In genomic region chr11:69324749-69325148, GRCm38 (mm10) we compare ENCODE assay signal across 8 mouse cellular contexts. TPM values are rescaled to one million over a fixed set of nuclear protein-coding genes. Genes with fewer than 3 reads are reported as not detected.
DNase-seq lines count a peak whose midpoint lies in the region; ATAC-seq lines count a peak whose summit lies in the region.

No protein-coding gene starts in this region.

- no peak overlapping the region for H3K27ac ChIP-seq in heart, embryonic 11.5 days (ENCODE audit: low read depth, low read length)
- H3K27ac ChIP-seq in ES-E14 (ENCODE audit: insufficient read depth, low read depth, low read length, poor library complexity, severe bottlenecking) (no peak overlapping the region), macrophage (peak overlapping the region; percentile 82)
- no peak overlapping the region for H3K27ac ChIP-seq in hindbrain, embryonic 11.5 days (ENCODE audit: low read depth, low read length)

- H3K4me1 ChIP-seq in heart, embryonic 11.5 days (ENCODE audit: control insufficient read depth, insufficient read depth, low read length), result peaks cover 34% of the 10 kb centered on the region
- H3K4me1 ChIP-seq in ES-E14 (ENCODE audit: control insufficient read depth in 2 of 2, insufficient read depth in 2 of 2, low read length in 2 of 2, poor library complexity in 1 of 2), result peaks cover 0 to 10% of the 10 kb centered on the region in 2 experiments; a peak in 2 of 4 replicates
- H3K4me1 ChIP-seq in hindbrain, embryonic 11.5 days (replicated peaks; ENCODE audit: control insufficient read depth, insufficient read depth, low read length), result peaks cover 10% of the 10 kb centered on the region

- no peaks in the 10 kb centered on the region for H3K9me3 ChIP-seq in heart, embryonic 11.5 days (replicated peaks; ENCODE audit: control insufficient read depth, low read length)
- no peaks in the 10 kb centered on the region for H3K9me3 ChIP-seq in ES-E14 (ENCODE audit: control insufficient read depth, insufficient read depth, low read depth, low read length)
- no peaks in the 10 kb centered on the region for H3K9me3 ChIP-seq in hindbrain, embryonic 11.5 days (ENCODE audit: control insufficient read depth, low read length)

- peaks cover 11% of the 10 kb centered on the region for H3K79me2 ChIP-seq in macrophage (ENCODE audit: inconsistent target)

- no peak for ATAC-seq in heart, embryonic 11.5 days (replicated peaks; ENCODE audit: insufficient number of reproducible peaks, low FRiP score, low TSS enrichment)
- ATAC-seq in hindbrain, embryonic 11.5 days (ENCODE audit: low FRiP score), result no peak
- ATAC-seq in monocyte, adult 5-6 weeks (replicated peaks; ENCODE audit: insufficient number of reproducible peaks, low FRiP score, low TSS enrichment, poor library complexity, severe bottlenecking), result no peak
- no peak for ATAC-seq in inflammation-experienced regulatory T-cells, adult 6 months

- WGBS in heart, embryonic 11.5 days (ENCODE audit: insufficient replicate concordance), result 78% methylated on average over 6 of the region's 6 CpGs
- WGBS in hindbrain, embryonic 11.5 days, result 78% methylated on average over 6 of the region's 6 CpGs
- WGBS in macrophage (ENCODE audit: missing documents), result 90% methylated on average over 6 of the region's 6 CpGs

- H3K36me3 ChIP-seq in heart, embryonic 11.5 days (ENCODE audit: control insufficient read depth, insufficient read depth, low read length), result no peaks in the 10 kb centered on the region; the same call in 1 of the 2 replicates
- H3K36me3 ChIP-seq in ES-E14 (ENCODE audit: control insufficient read depth, insufficient read depth, low read length, poor library complexity, severe bottlenecking) (peaks cover under 1% of the 10 kb centered on the region; the same call in 1 of the 2 replicates), macrophage (ENCODE audit: inconsistent target) (no peaks in the 10 kb centered on the region)
- no peaks in the 10 kb centered on the region for H3K36me3 ChIP-seq in hindbrain, embryonic 11.5 days (ENCODE audit: control insufficient read depth, insufficient read depth, low read length)

- H3K4me2 ChIP-seq in heart, embryonic 11.5 days, result peak overlapping the region; percentile 97
- peak overlapping the region; percentile 69; the same call in 1 of the 2 replicates for H3K4me2 ChIP-seq in hindbrain, embryonic 11.5 days (replicated peaks; ENCODE audit: low read depth, low read length)

- DNase-seq in heart, postnatal 4 days, result no peak
- DNase-seq in ES-E14 (ENCODE audit: low read depth, low spot score), result no peak
- no peak for DNase-seq in hindbrain, embryonic 11.5 days (ENCODE audit: low spot score)
- DNase-seq in gastrocnemius, adult 8-10 months (ENCODE audit: low spot score in 2 of 2), result no peak

- in situ Hi-C loops in ES-E14 (cut with MboI; ENCODE audit: low sequenced_read_pairs in 2 of 2, unreplicated experiment in 2 of 2), result no loop called here

- H3K9ac ChIP-seq in heart, embryonic 11.5 days (ENCODE audit: low read depth, low read length), result peak overlapping the region; percentile 88
- peak overlapping the region; percentile 72; the same call in 1 of the 2 replicates for H3K9ac ChIP-seq in ES-E14 (ENCODE audit: insufficient read depth, low read depth, low read length, poor library complexity, severe bottlenecking)
- H3K9ac ChIP-seq in hindbrain, embryonic 11.5 days (ENCODE audit: low read depth, low read length), result no peak overlapping the region

- H3K4me3 ChIP-seq in heart, embryonic 11.5 days (ENCODE audit: low read depth, low read length), result peak overlapping the region; percentile 76
- H3K4me3 ChIP-seq in ES-E14 (ENCODE audit: insufficient read depth in 1 of 2, low read depth in 1 of 2, low read length in 2 of 2, poor library complexity in 1 of 2, severe bottlenecking in 1 of 2) (peak overlapping the region in 1 of 2 experiments; percentile 87; a peak in 2 of 4 replicates), macrophage (ENCODE audit: inconsistent target) (peak overlapping the region; percentile 94)
- H3K4me3 ChIP-seq in hindbrain, embryonic 11.5 days (ENCODE audit: low read depth, low read length), result peak overlapping the region; percentile 54

- H3K27me3 ChIP-seq in heart, embryonic 11.5 days (ENCODE audit: control insufficient read depth, insufficient read depth, low read length), result peaks cover 23% of the 10 kb centered on the region
- H3K27me3 ChIP-seq in hindbrain, embryonic 11.5 days (ENCODE audit: control insufficient read depth, insufficient read depth, low read length), result peaks cover 13% of the 10 kb centered on the region

RNA-seq across cellular contexts. Expression of gene Trappc1, which starts 1.0 kb away (rescaled TPM):
- 189 and 202 TPM in 2 replicates for polyA plus RNA-seq in heart, embryonic 11.5 days (2014; fragmentation: Nextera tagmentation; extraction: Ambion mirVana)
- 10 to 100 TPM; 81.6 to 86.4 TPM for total RNA-seq in heart, postnatal 4 days (2021)
- total RNA-seq in ES-E14 (2012; rRNA removed), result 44.1 and 62.2 TPM in 2 replicates
- polyA plus RNA-seq in hindbrain, embryonic 11.5 days (2014; fragmentation: Nextera tagmentation; extraction: Ambion mirVana), result 209 and 215 TPM in 2 replicates
- 10 to 100 TPM in 10 of 26 experiments, 1 to 10 TPM in 16; 1.1 to 20.4 (median 8.5) TPM for total RNA-seq in macrophage (2018; cell fraction: chromatin; rRNA removed)
- 100 to 1,000 TPM in 6 of 26 experiments, 10 to 100 TPM in 20; 67.4 to 109 (median 89.4) TPM for total RNA-seq in macrophage (2018; cell fraction: cytosol; rRNA removed)
- 10 to 100 TPM in 25 of 26 experiments, 1 to 10 TPM in 1; 8.0 to 53.1 (median 27.6) TPM for total RNA-seq in macrophage (2018; cell fraction: nucleus; rRNA removed)
- 103 to 111 TPM (median 110 TPM) in 3 replicates for polyA plus RNA-seq in macrophage (2018)
- 54.4 to 91.3 TPM (median 61.3 TPM) in 3 replicates for total RNA-seq in monocyte, adult 5-6 weeks (2017)
- polyA plus RNA-seq in inflammation-experienced regulatory T-cells, adult 6 months (2017; shearing (Covaris generic)), result 100 to 1,000 TPM; 107 to 109 (median 107) TPM
- 10 to 100 TPM; 33.6 to 42.2 (median 37.9) TPM for total RNA-seq in gastrocnemius, adult 8-10 months (2022)

RNA-seq across cellular contexts. Expression of gene Cntrob, which starts 1.2 kb away (rescaled TPM):
- polyA plus RNA-seq in heart, embryonic 11.5 days (2014; fragmentation: Nextera tagmentation; extraction: Ambion mirVana), result 10.1 and 13.1 TPM in 2 replicates
- total RNA-seq in heart, postnatal 4 days (2021), result 10 to 100 TPM; 14.8 to 17.9 TPM
- 23.0 and 27.4 TPM in 2 replicates for total RNA-seq in ES-E14 (2012; rRNA removed)
- 17.2 and 17.9 TPM in 2 replicates for polyA plus RNA-seq in hindbrain, embryonic 11.5 days (2014; fragmentation: Nextera tagmentation; extraction: Ambion mirVana)
- 10 to 100 TPM in 19 of 26 experiments, 1 to 10 TPM in 7; 5.4 to 54.6 (median 25.9) TPM for total RNA-seq in macrophage (2018; cell fraction: chromatin; rRNA removed)
- 1 to 10 TPM; 1.2 to 5.3 (median 3.2) TPM for total RNA-seq in macrophage (2018; cell fraction: cytosol; rRNA removed)
- 10 to 100 TPM in 14 of 26 experiments, 1 to 10 TPM in 12; 3.4 to 25.4 (median 10.9) TPM for total RNA-seq in macrophage (2018; cell fraction: nucleus; rRNA removed)
- polyA plus RNA-seq in macrophage (2018), result 3.6 to 6.7 TPM (median 5.4 TPM) in 3 replicates
- total RNA-seq in monocyte, adult 5-6 weeks (2017), result 5.8 to 26.8 TPM (median 19.1 TPM) in 3 replicates
- 1 to 10 TPM; 7.4 to 9.9 (median 7.5) TPM for polyA plus RNA-seq in inflammation-experienced regulatory T-cells, adult 6 months (2017; shearing (Covaris generic))
- 1 to 10 TPM in 1 of 4 experiments, under 1 TPM in 3; 0.72 to 1.5 (median 0.88) TPM for total RNA-seq in gastrocnemius, adult 8-10 months (2022)

RNA-seq across cellular contexts. Expression of gene Kcnab3, which starts 1.3 kb away (rescaled TPM):
- 0.56 and 0.70 TPM in 2 replicates for polyA plus RNA-seq in heart, embryonic 11.5 days (2014; fragmentation: Nextera tagmentation; extraction: Ambion mirVana)
- total RNA-seq in heart, postnatal 4 days (2021), result 1 to 10 TPM; 1.5 to 2.1 TPM
- 1.6 and 2.2 TPM in 2 replicates for total RNA-seq in ES-E14 (2012; rRNA removed)
- 1.4 and 3.0 TPM in 2 replicates for polyA plus RNA-seq in hindbrain, embryonic 11.5 days (2014; fragmentation: Nextera tagmentation; extraction: Ambion mirVana)
- under 1 TPM in 12 of 26 experiments, not detected in 14; 0.38 to 0.98 (median 0.74) TPM for total RNA-seq in macrophage (2018; cell fraction: chromatin; rRNA removed)
- total RNA-seq in macrophage (2018; cell fraction: cytosol; rRNA removed), result under 1 TPM in 25 of 26 experiments, not detected in 1; 0.06 to 0.25 (median 0.13) TPM
- total RNA-seq in macrophage (2018; cell fraction: nucleus; rRNA removed), result 1 to 10 TPM in 1 of 26 experiments, under 1 TPM in 12, not detected in 13; 0.22 to 1.1 (median 0.39) TPM
- polyA plus RNA-seq in macrophage (2018), result 0.11 to 0.33 TPM (median 0.23 TPM) in 3 replicates
- 2.0 to 2.3 TPM in 2 of 3 replicates, not detected in the other for total RNA-seq in monocyte, adult 5-6 weeks (2017)
- polyA plus RNA-seq in inflammation-experienced regulatory T-cells, adult 6 months (2017; shearing (Covaris generic)), result 1 to 10 TPM in 1 of 3 experiments, under 1 TPM in 2; 0.34 to 2.0 (median 0.99) TPM
- under 1 TPM in 1 of 4 experiments, not detected in 3; 0.13 TPM for total RNA-seq in gastrocnemius, adult 8-10 months (2022)

RNA-seq across cellular contexts. Expression of gene Rnf227, which starts 15.5 kb away (rescaled TPM):
- polyA plus RNA-seq in heart, embryonic 11.5 days (2014; fragmentation: Nextera tagmentation; extraction: Ambion mirVana), result 7.8 and 8.6 TPM in 2 replicates
- 1 to 10 TPM; 2.4 to 3.1 TPM for total RNA-seq in heart, postnatal 4 days (2021)
- 1.3 and 1.8 TPM in 2 replicates for total RNA-seq in ES-E14 (2012; rRNA removed)
- 28.7 and 34.9 TPM in 2 replicates for polyA plus RNA-seq in hindbrain, embryonic 11.5 days (2014; fragmentation: Nextera tagmentation; extraction: Ambion mirVana)
- 1 to 10 TPM in 5 of 26 experiments, under 1 TPM in 5, not detected in 16; 0.33 to 2.2 (median 1.1) TPM for total RNA-seq in macrophage (2018; cell fraction: chromatin; rRNA removed)
- total RNA-seq in macrophage (2018; cell fraction: cytosol; rRNA removed), result 1 to 10 TPM in 23 of 26 experiments, under 1 TPM in 3; 0.30 to 5.2 (median 2.4) TPM
- 1 to 10 TPM in 11 of 26 experiments, under 1 TPM in 13, not detected in 2; 0.37 to 4.2 (median 0.94) TPM for total RNA-seq in macrophage (2018; cell fraction: nucleus; rRNA removed)
- 3.3 to 4.4 TPM (median 3.6 TPM) in 3 replicates for polyA plus RNA-seq in macrophage (2018)
- total RNA-seq in monocyte, adult 5-6 weeks (2017), result 1.3 to 3.6 TPM (median 1.5 TPM) in 3 replicates
- 1 to 10 TPM; 2.5 to 5.9 (median 4.8) TPM for polyA plus RNA-seq in inflammation-experienced regulatory T-cells, adult 6 months (2017; shearing (Covaris generic))
- total RNA-seq in gastrocnemius, adult 8-10 months (2022), result under 1 TPM in 1 of 4 experiments, not detected in 3; 0.22 TPM

RNA-seq across cellular contexts. Expression of gene Chd3, which starts 44.5 kb away (rescaled TPM):
- polyA plus RNA-seq in heart, embryonic 11.5 days (2014; fragmentation: Nextera tagmentation; extraction: Ambion mirVana), result 15.5 and 21.8 TPM in 2 replicates
- total RNA-seq in heart, postnatal 4 days (2021), result 10 to 100 TPM; 75.3 to 76.7 TPM
- total RNA-seq in ES-E14 (2012; rRNA removed), result 21.6 and 27.0 TPM in 2 replicates
- 44.3 and 57.1 TPM in 2 replicates for polyA plus RNA-seq in hindbrain, embryonic 11.5 days (2014; fragmentation: Nextera tagmentation; extraction: Ambion mirVana)
- 100 to 1,000 TPM in 25 of 26 experiments, 10 to 100 TPM in 1; 63.9 to 453 (median 249) TPM for total RNA-seq in macrophage (2018; cell fraction: chromatin; rRNA removed)
- 10 to 100 TPM; 29.0 to 87.7 (median 51.6) TPM for total RNA-seq in macrophage (2018; cell fraction: cytosol; rRNA removed)
- total RNA-seq in macrophage (2018; cell fraction: nucleus; rRNA removed), result 100 to 1,000 TPM in 19 of 26 experiments, 10 to 100 TPM in 7; 53.3 to 254 (median 120) TPM
- 43.6 to 105 TPM (median 82.3 TPM) in 3 replicates for polyA plus RNA-seq in macrophage (2018)
- total RNA-seq in monocyte, adult 5-6 weeks (2017), result 76.7 to 192 TPM (median 86.2 TPM) in 3 replicates
- 10 to 100 TPM; 30.0 to 68.3 (median 60.9) TPM for polyA plus RNA-seq in inflammation-experienced regulatory T-cells, adult 6 months (2017; shearing (Covaris generic))
- total RNA-seq in gastrocnemius, adult 8-10 months (2022), result 1 to 10 TPM; 4.2 to 9.0 (median 5.5) TPM
